In the genomic region with DNA sequence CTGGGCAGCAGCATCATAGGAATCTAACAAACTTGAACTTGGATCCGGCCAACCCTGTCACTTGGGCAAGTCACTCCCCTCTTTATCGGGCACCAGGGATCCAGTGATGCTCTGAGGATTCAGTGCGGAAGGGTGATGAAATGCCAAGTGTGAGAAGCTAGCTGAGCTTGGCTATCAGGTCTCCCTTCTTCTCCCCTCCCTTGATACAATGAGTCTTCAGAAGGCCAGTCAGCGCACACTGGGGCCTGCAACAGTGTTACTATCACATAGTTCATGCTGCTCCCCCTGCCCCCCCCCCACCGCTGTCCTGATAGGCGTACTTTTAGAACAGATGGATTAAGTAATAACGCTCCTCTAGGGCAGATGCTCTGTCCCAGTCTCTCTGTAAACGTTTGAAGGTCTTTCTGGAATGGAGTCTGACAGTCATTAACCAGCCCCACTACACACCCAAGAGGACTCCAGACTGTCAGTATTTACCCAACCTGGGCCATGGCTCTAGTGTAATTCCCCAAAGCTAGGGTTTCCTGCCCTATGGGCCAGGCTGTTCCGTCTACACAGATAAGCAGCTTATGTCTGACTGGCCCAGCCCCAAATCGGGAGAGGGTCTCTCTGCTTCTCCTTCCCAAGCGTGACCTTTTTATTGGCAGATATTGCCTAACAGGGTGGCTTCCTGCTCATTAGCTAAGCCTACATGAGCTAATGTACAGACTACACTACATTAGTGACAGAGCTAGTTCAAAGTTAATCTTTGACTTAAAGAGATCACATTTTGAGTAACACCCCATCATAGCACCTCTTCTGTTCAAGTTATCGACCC, we compare ENCODE assay signal across 10 mouse cellular contexts. TPM values are rescaled to one million over a fixed set of nuclear protein-coding genes. Genes with fewer than 3 reads are reported as not detected.
DNase-seq lines count a peak whose midpoint lies in the region; ATAC-seq lines count a peak whose summit lies in the region.
"Had no signal": no experiment of that assay in that cellular context is flagged by ENCODE, and none has a peak within 500 bp of the region (broad histone marks: within the 10 kb centered on the region; RNA-seq: fewer than 3 reads in every experiment).

No protein-coding gene starts in this region.

- DNase-seq in kidney, adult 8-10 months: no peak
- peak; percentile 65 for DNase-seq in intestine, embryonic 14.5 days (ENCODE audit: low spot score)
- DNase-seq in kidney, postnatal 36 days: peak; percentile 18 to 44
- peak; percentile 30 for DNase-seq in midbrain, embryonic 14.5 days
- no peak for DNase-seq in adrenal gland, postnatal 10 days
- DNase-seq in layer of hippocampus, postnatal 36 days: no peak
- DNase-seq: cerebellum, postnatal 10 days had no signal

- H3K27ac ChIP-seq in kidney, embryonic 16.5 days (ENCODE audit: low read length): peak overlapping the region; percentile 59; the same call in 1 of the 2 replicates
- H3K27ac ChIP-seq in intestine, embryonic 14.5 days (ENCODE audit: low read depth): peak overlapping the region; percentile 55
- H3K27ac ChIP-seq in midbrain, embryonic 14.5 days (replicated peaks; ENCODE audit: low read depth, low read length): no peak overlapping the region
- H3K27ac ChIP-seq: limb, embryonic 13.5 days had no signal

- H3K4me2 ChIP-seq in kidney, embryonic 16.5 days (replicated peaks; ENCODE audit: low read depth, low read length): no peak overlapping the region
- no peak overlapping the region for H3K4me2 ChIP-seq in intestine, embryonic 14.5 days (ENCODE audit: low read length)
- no peak overlapping the region for H3K4me2 ChIP-seq in midbrain, embryonic 14.5 days (ENCODE audit: low read length)
- H3K4me2 ChIP-seq: limb, embryonic 13.5 days had no signal

- no peak overlapping the region for H3K9ac ChIP-seq in kidney, embryonic 16.5 days (replicated peaks; ENCODE audit: low read length)
- no peak overlapping the region for H3K9ac ChIP-seq in intestine, embryonic 14.5 days (ENCODE audit: low read length)
- H3K9ac ChIP-seq in midbrain, embryonic 14.5 days (replicated peaks; ENCODE audit: low read length): no peak overlapping the region
- H3K9ac ChIP-seq: limb, embryonic 13.5 days had no signal

- no peaks in the 10 kb centered on the region for H3K36me3 ChIP-seq in kidney, embryonic 16.5 days (ENCODE audit: insufficient read depth, low read length)
- H3K36me3 ChIP-seq in intestine, embryonic 14.5 days (ENCODE audit: control insufficient read depth, insufficient read depth, low read length): no peaks in the 10 kb centered on the region
- no peaks in the 10 kb centered on the region for H3K36me3 ChIP-seq in midbrain, embryonic 14.5 days (ENCODE audit: control insufficient read depth, insufficient read depth, low read length)
- H3K36me3 ChIP-seq: limb, embryonic 13.5 days had no signal

- 70% methylated on average over 12 of the region's 12 CpGs for WGBS in kidney, embryonic 16.5 days
- 60% methylated on average over 12 of the region's 12 CpGs for WGBS in intestine, embryonic 14.5 days
- 63% methylated on average over 12 of the region's 12 CpGs for WGBS in midbrain, embryonic 14.5 days

- ATAC-seq in kidney, embryonic 16.5 days (ENCODE audit: low FRiP score, low TSS enrichment): peak; percentile 80
- peak; percentile 92 for ATAC-seq in intestine, embryonic 14.5 days (replicated peaks; ENCODE audit: low FRiP score, low TSS enrichment, low read depth)
- ATAC-seq in midbrain, embryonic 14.5 days (ENCODE audit: low FRiP score, low TSS enrichment): peak; percentile 47; the same call in 1 of the 2 replicates

- H3K4me3 ChIP-seq in kidney, embryonic 16.5 days (ENCODE audit: low read length): no peak overlapping the region
- no peak overlapping the region for H3K4me3 ChIP-seq in intestine, embryonic 14.5 days (ENCODE audit: low read depth, low read length)
- H3K4me3 ChIP-seq in midbrain, embryonic 14.5 days (replicated peaks; ENCODE audit: low read depth, low read length): no peak overlapping the region
- H3K4me3 ChIP-seq: limb, embryonic 13.5 days; myocyte had no signal

- H3K4me1 ChIP-seq in kidney, embryonic 16.5 days (ENCODE audit: insufficient read depth, low read length): peaks cover 19% of the 10 kb centered on the region
- peaks cover 4% of the 10 kb centered on the region for H3K4me1 ChIP-seq in intestine, embryonic 14.5 days (replicated peaks; ENCODE audit: control insufficient read depth, insufficient read depth, low read length)
- H3K4me1 ChIP-seq in midbrain, embryonic 14.5 days (ENCODE audit: control insufficient read depth, insufficient read depth, low read length): no peaks in the 10 kb centered on the region
- H3K4me1 ChIP-seq: limb, embryonic 13.5 days had no signal

- no peaks in the 10 kb centered on the region for H3K27me3 ChIP-seq in kidney, embryonic 16.5 days (ENCODE audit: insufficient read depth, low read length)
- no peaks in the 10 kb centered on the region for H3K27me3 ChIP-seq in intestine, embryonic 14.5 days (replicated peaks; ENCODE audit: control insufficient read depth, insufficient read depth, low read length)
- H3K27me3 ChIP-seq in midbrain, embryonic 14.5 days (ENCODE audit: control insufficient read depth, insufficient read depth, low read length): no peaks in the 10 kb centered on the region
- H3K27me3 ChIP-seq: limb, embryonic 13.5 days had no signal

- H3K9me3 ChIP-seq in kidney, embryonic 16.5 days (ENCODE audit: low read length): no peaks in the 10 kb centered on the region
- no peaks in the 10 kb centered on the region for H3K9me3 ChIP-seq in intestine, embryonic 14.5 days (ENCODE audit: control insufficient read depth, low read length)
- no peaks in the 10 kb centered on the region for H3K9me3 ChIP-seq in midbrain, embryonic 14.5 days (ENCODE audit: control insufficient read depth, low read length)
- H3K9me3 ChIP-seq: limb, embryonic 13.5 days had no signal

RNA-seq across cellular contexts. Expression of a gene that starts 35.8 kb away (rescaled TPM):
- polyA plus RNA-seq in kidney, embryonic 16.5 days (2015; fragmentation: Nextera tagmentation; extraction: Ambion mirVana): 8.4 and 8.8 TPM in 2 replicates
- 15.0 and 17.7 TPM in 2 replicates for polyA plus RNA-seq in intestine, embryonic 14.5 days (2014; fragmentation: Nextera tagmentation; extraction: Ambion mirVana)
- 37.0 and 41.5 TPM in 2 replicates for polyA plus RNA-seq in midbrain, embryonic 14.5 days (2014; fragmentation: Nextera tagmentation; extraction: Ambion mirVana)
- total RNA-seq in adrenal gland, postnatal 10 days (2021): 10 to 100 TPM in 1 of 2 experiments, 1 to 10 TPM in 1; 9.5 to 15.9 TPM
- total RNA-seq in layer of hippocampus, postnatal 36 days (2021): 10 to 100 TPM; 32.8 to 35.4 TPM

Comparison
In these comparisons a context has a peak if more than half of its experiments do, and no peak if none do; other contexts are left out.
1. DNase-seq: peak in intestine, embryonic 14.5 days (single experiment), kidney, postnatal 36 days (2 of 2) and midbrain, embryonic 14.5 days (single experiment); none in kidney, adult 8-10 months (0 of 2), adrenal gland, postnatal 10 days (single experiment) and layer of hippocampus, postnatal 36 days (0 of 2).
2. Peak in every context shown above with its lines, with median percentiles within 50 percentile points of each other: ATAC-seq.